Mouse (Mus musculus): Measurements from ENCODE around the gene Fars2.
A peak's percentile ranks its signal among the peaks of the same experiment; 100 is the strongest.

The Fars2 gene

GRCm38 (mm10) chr13:36735901-36736618, 618.8 kb downstream of the Fars2 start:
- peak; percentile 75 for DNase-seq

GRCm38 (mm10) chr13:36736619-36736996, 619.4 kb downstream of the Fars2 start:
- no peak for DNase-seq

GRCm38 (mm10) chr13:36750056-36750455, 632.8 kb downstream of the Fars2 start:
- no peak for DNase-seq

GRCm38 (mm10) chr13:36751861-36752260, 634.6 kb downstream of the Fars2 start:
- no peak for DNase-seq

- no peak for DNase-seq
Measured at GRCm38 (mm10) chr13:36766801-36767200, 649.6 kb downstream of the Fars2 start.
